Mouse (Mus musculus): ENCODE measurements at regions not wholly inside any gene's neighbourhood (a gene's known extent, or its start where the extent isn't known, plus 50 kb on each side); places are given as distances from the start of the nearest gene placed in this dataset.

- WGBS (ENCODE audit: insufficient replicate concordance), result 21% methylated on average over 10 of the region's 10 CpGs
- Histone ChIP-seq H3K36me3 (no peaks in the 10 kb centered on the region), H3K9me3 (replicated peaks) (no peaks in the 10 kb centered on the region), H3K4me2 (no peak overlapping the region), H3K4me1 (peaks cover 15% of the 10 kb centered on the region), H3K27me3 (replicated peaks) (peaks cover 23% of the 10 kb centered on the region), H3K9ac (no peak overlapping the region), H3K27ac (no peak overlapping the region), H3K4me3 (no peak overlapping the region)
- no peak for ATAC-seq
Observed at GRCm38 (mm10) chr11:114482070-114482469, 186.3 kb upstream of the Rpl38 start.

- peaks cover 15% of the 10 kb centered on the region for H3K4me1 ChIP-seq
- H3K27ac ChIP-seq, result no peak overlapping the region
- H3K9me3 ChIP-seq (replicated peaks), result no peaks in the 10 kb centered on the region
- H3K4me3 ChIP-seq, result no peak overlapping the region
- no peak overlapping the region for H3K4me2 ChIP-seq
- H3K36me3 ChIP-seq, result no peaks in the 10 kb centered on the region
- no peak overlapping the region for H3K9ac ChIP-seq
- WGBS (ENCODE audit: insufficient replicate concordance), result 60% methylated on average over 7 of the region's 7 CpGs
- peaks cover 16% of the 10 kb centered on the region; the same call in 1 of the 2 replicates for H3K27me3 ChIP-seq (replicated peaks)
- no peak for ATAC-seq
Observed at GRCm38 (mm10) chr11:114481037-114481436, 187.3 kb upstream of the Rpl38 start.

DNA sequence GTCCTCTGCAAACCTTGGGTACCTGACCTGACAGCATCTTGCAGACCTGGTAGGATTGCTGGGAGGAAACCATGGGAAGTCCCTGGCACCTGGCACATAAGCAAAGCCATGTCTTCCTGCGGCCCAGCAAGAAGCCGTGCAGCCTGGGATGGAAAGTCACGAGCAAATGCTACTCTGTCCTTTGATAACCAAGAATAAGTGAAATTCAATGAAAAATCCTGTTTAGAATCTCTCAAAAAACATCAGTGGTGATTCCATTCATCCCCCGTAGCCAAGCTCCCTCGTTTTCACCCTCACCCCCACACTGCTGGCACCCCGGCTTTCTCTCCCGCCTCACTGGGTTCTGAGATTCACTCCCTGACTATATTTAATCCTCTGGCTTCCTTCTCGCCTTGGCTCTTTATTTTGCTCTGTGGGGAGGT lies 188.2 kb upstream of the Rpl38 start:
- WGBS (ENCODE audit: insufficient replicate concordance), result 72% methylated on average over 8 of the region's 8 CpGs
- H3K9ac ChIP-seq, result no peak overlapping the region

GRCm38 (mm10) chr11:114478736-114479135 lies 189.6 kb upstream of the Rpl38 start:
- no peak for ATAC-seq
- peak overlapping the region; percentile 42 for H3K4me2 ChIP-seq

More for the DNA sequence above, 188.2 kb upstream of the Rpl38 start:
- no peak for ATAC-seq
- H3K36me3 ChIP-seq, result no peaks in the 10 kb centered on the region
- no peak overlapping the region for H3K4me3 ChIP-seq
- H3K4me1 ChIP-seq, result peaks cover 8% of the 10 kb centered on the region
- H3K9me3 ChIP-seq (replicated peaks), result no peaks in the 10 kb centered on the region
- no peak overlapping the region for H3K27ac ChIP-seq
- H3K4me2 ChIP-seq, result no peak overlapping the region
- peaks cover 14% of the 10 kb centered on the region; the same call in 1 of the 2 replicates for H3K27me3 ChIP-seq (replicated peaks)

DNA sequence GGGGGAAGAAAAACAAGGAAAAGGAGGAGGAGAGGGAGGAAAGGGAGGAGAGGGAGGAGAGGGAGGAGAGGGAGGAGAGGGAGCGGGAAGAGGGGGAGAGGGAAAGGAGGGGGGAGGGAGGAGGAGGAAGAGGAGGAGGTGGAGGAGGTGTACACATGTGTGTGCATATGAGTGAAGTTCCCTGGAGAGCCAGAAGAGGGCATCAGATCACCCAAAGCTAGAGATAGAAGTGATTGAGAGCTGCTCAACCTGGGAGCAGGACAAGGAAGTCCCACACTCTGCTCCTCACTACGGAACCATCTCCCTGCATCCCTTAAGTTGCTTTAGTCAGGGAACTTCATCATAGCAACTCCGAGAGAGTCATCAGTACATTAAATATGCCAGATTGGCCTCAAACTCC lies 191.0 kb upstream of the Rpl38 start:
- peaks cover 16% of the 10 kb centered on the region for H3K27me3 ChIP-seq (replicated peaks)
- H3K4me3 ChIP-seq, result no peak overlapping the region
- H3K4me1 ChIP-seq, result 0 out of 2 replicates have a peak, but pooled peaks cover 3% of the 10 kb centered on the region
- H3K27ac ChIP-seq, result no peak overlapping the region
- H3K4me2 ChIP-seq, result no peak overlapping the region
- no peaks in the 10 kb centered on the region for H3K36me3 ChIP-seq
- ATAC-seq, result no peak
- H3K9me3 ChIP-seq (replicated peaks), result no peaks in the 10 kb centered on the region
- H3K9ac ChIP-seq, result no peak overlapping the region
- WGBS (ENCODE audit: insufficient replicate concordance), result 53% methylated on average over 3 of the region's 3 CpGs

More at GRCm38 (mm10) chr11:114478736-114479135, 189.6 kb upstream of the Rpl38 start:
- WGBS (ENCODE audit: insufficient replicate concordance), result 4% methylated on average over 7 of the region's 7 CpGs
- peaks cover 4% of the 10 kb centered on the region for H3K27me3 ChIP-seq (replicated peaks)
- H3K36me3 ChIP-seq, result no peaks in the 10 kb centered on the region
- H3K27ac ChIP-seq, result no peak overlapping the region
- H3K4me3 ChIP-seq, result no peak overlapping the region
- no peak overlapping the region for H3K9ac ChIP-seq
- H3K9me3 ChIP-seq (replicated peaks), result no peaks in the 10 kb centered on the region
- 0 out of 2 replicates have a peak, but pooled peaks cover 3% of the 10 kb centered on the region for H3K4me1 ChIP-seq

GRCm38 (mm10) chr11:114472501-114473260 lies 195.6 kb upstream of the Rpl38 start:
- Histone ChIP-seq H3K4me3 (no peak overlapping the region), H3K27ac (no peak overlapping the region), H3K4me1 (0 out of 2 replicates have a peak, but pooled peaks cover 4% of the 10 kb centered on the region), H3K27me3 (replicated peaks) (peaks cover 46% of the 10 kb centered on the region), H3K9me3 (replicated peaks) (no peaks in the 10 kb centered on the region), H3K4me2 (no peak overlapping the region), H3K36me3 (no peaks in the 10 kb centered on the region), H3K9ac (no peak overlapping the region)
- WGBS (ENCODE audit: insufficient replicate concordance), result 20% methylated on average over 22 of the region's 22 CpGs
- ATAC-seq, result peak; percentile 42; the same call in 1 of the 2 replicates

GRCm38 (mm10) chr11:114468394-114468793 lies 199.9 kb upstream of the Rpl38 start:
- Histone ChIP-seq H3K4me2 (no peak overlapping the region), H3K27me3 (replicated peaks) (peaks cover 59% of the 10 kb centered on the region), H3K4me3 (no peak overlapping the region), H3K4me1 (0 out of 2 replicates have a peak, but pooled peaks cover 4% of the 10 kb centered on the region), H3K9me3 (replicated peaks) (no peaks in the 10 kb centered on the region), H3K9ac (no peak overlapping the region), H3K27ac (no peak overlapping the region), H3K36me3 (no peaks in the 10 kb centered on the region)
- WGBS (ENCODE audit: insufficient replicate concordance), result 0% methylated on average over 8 of the region's 8 CpGs
- ATAC-seq, result no peak

DNA sequence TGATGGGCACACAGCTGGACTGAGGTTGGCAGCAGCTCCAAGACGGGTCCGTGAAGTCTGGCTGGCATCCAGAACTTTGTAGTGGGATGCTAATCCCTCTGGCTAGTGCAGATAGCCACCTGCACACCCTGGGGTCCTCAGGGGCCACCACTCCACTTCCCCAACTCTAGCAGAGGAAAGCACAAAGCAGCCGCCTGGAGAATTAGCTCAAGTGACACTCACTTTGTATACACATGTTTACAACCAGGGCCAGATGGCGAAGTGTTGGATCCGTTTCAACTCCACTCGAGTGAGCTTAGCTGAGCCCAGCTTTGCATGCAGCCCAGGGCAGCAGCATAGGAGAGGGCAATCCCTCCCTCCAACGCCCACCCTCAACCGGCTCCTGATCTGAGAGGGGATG lies 200.5 kb upstream of the Rpl38 start:
- H3K4me2 ChIP-seq, result no peak overlapping the region
- H3K27me3 ChIP-seq (replicated peaks), result peaks cover 53% of the 10 kb centered on the region
- H3K4me3 ChIP-seq, result no peak overlapping the region
- H3K36me3 ChIP-seq, result no peaks in the 10 kb centered on the region
- 18% methylated on average over 8 of the region's 8 CpGs for WGBS (ENCODE audit: insufficient replicate concordance)
- H3K9ac ChIP-seq, result no peak overlapping the region
- no peak for ATAC-seq
- no peak overlapping the region for H3K27ac ChIP-seq
- H3K9me3 ChIP-seq (replicated peaks), result no peaks in the 10 kb centered on the region
- H3K4me1 ChIP-seq, result 0 out of 2 replicates have a peak, but pooled peaks cover 4% of the 10 kb centered on the region

DNA sequence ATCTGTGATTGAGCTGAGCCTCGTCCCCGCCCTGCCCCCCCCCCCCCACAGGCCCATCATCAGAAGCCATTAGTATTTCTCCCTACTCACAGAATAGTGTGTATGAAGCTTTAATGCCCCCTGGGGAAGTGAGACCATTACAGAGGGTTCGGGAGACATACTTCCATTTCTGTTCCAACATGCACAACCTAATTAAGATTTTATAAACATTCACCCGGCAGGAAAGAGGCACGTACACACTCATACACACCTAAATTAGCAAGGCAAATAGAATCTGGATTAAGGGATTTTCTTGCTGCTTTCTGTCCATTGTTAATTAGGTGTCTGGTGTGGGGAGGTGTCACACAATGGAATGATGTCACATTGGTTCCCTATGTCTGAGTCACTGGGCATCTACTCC lies 202.8 kb upstream of the Rpl38 start:
- no peak overlapping the region for H3K4me2 ChIP-seq
- 0 out of 2 replicates have a peak, but pooled peaks cover 4% of the 10 kb centered on the region for H3K4me1 ChIP-seq
- peaks cover 40% of the 10 kb centered on the region for H3K27me3 ChIP-seq (replicated peaks)
- H3K27ac ChIP-seq, result no peak overlapping the region
- no peak overlapping the region for H3K9ac ChIP-seq
- 55% methylated on average over 5 of the region's 5 CpGs for WGBS (ENCODE audit: insufficient replicate concordance)
- no peak for ATAC-seq
- no peaks in the 10 kb centered on the region for H3K9me3 ChIP-seq (replicated peaks)
- H3K4me3 ChIP-seq, result no peak overlapping the region
- H3K36me3 ChIP-seq, result no peaks in the 10 kb centered on the region

- Histone ChIP-seq H3K4me1 (no peaks in the 10 kb centered on the region), H3K27me3 (replicated peaks) (peaks cover 21% of the 10 kb centered on the region), H3K36me3 (no peaks in the 10 kb centered on the region), H3K4me2 (no peak overlapping the region), H3K27ac (no peak overlapping the region), H3K4me3 (no peak overlapping the region), H3K9me3 (replicated peaks) (no peaks in the 10 kb centered on the region), H3K9ac (no peak overlapping the region)
- ATAC-seq, result no peak
- WGBS (ENCODE audit: insufficient replicate concordance), result 7% methylated on average over 6 of the region's 6 CpGs
Observed at GRCm38 (mm10) chr11:114462755-114463374, 205.5 kb upstream of the Rpl38 start.

GRCm38 (mm10) chr11:114454876-114455330 lies 213.4 kb upstream of the Rpl38 start:
- no peak overlapping the region for H3K4me3 ChIP-seq
- no peaks in the 10 kb centered on the region for H3K36me3 ChIP-seq
- no peak overlapping the region for H3K27ac ChIP-seq
- no peak overlapping the region for H3K4me2 ChIP-seq
- H3K27me3 ChIP-seq (replicated peaks), result no peaks in the 10 kb centered on the region
- H3K4me1 ChIP-seq, result no peaks in the 10 kb centered on the region
- 53% methylated on average over 12 of the region's 12 CpGs for WGBS (ENCODE audit: insufficient replicate concordance)
- ATAC-seq, result no peak
- H3K9me3 ChIP-seq (replicated peaks), result no peaks in the 10 kb centered on the region
- no peak overlapping the region for H3K9ac ChIP-seq

GRCm38 (mm10) chr11:114448776-114449401 lies 219.4 kb upstream of the Rpl38 start:
- no peak overlapping the region for H3K27ac ChIP-seq

More at GRCm38 (mm10) chr11:114448776-114449401, 219.4 kb upstream of the Rpl38 start:
- H3K27me3 ChIP-seq (replicated peaks), result 0 out of 2 replicates have a peak, but pooled peaks cover 6% of the 10 kb centered on the region
- H3K4me3 ChIP-seq, result no peak overlapping the region
- H3K4me1 ChIP-seq, result peaks cover 33% of the 10 kb centered on the region
- no peak overlapping the region for H3K9ac ChIP-seq
- H3K4me2 ChIP-seq, result no peak overlapping the region
- ATAC-seq, result no peak
- no peaks in the 10 kb centered on the region for H3K36me3 ChIP-seq
- 39% methylated on average over 13 of the region's 13 CpGs for WGBS (ENCODE audit: insufficient replicate concordance)
- H3K9me3 ChIP-seq (replicated peaks), result no peaks in the 10 kb centered on the region

Measured in liver, embryonic 12.5 days (tissue).